12 mouse cellular contexts compared by ENCODE assay signal in the genomic region with DNA sequence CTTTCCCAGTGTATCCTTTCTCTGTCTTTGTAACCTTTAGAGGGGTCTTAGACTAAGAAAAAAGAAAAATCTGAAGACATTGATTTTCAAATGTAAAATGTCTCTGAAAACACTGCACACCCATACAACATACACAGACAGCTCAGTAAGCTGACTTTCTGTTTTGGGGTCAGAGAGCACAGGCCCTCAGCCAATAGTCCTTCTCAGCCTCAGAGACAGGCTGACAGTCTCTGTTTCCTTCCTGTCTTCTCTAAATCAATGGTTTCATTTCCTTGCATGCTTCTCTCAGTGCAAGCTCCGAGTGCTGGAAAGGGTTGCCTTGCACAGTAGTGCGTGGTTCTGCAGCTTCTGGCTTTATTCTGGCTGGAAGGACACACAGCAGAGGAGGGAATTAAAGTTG. TPM values are rescaled to one million over a fixed set of nuclear protein-coding genes. Genes with fewer than 3 reads are reported as not detected.
A peak's percentile ranks its signal among the peaks of the same experiment; 100 is the strongest.
DNase-seq lines count a peak whose midpoint lies in the region; ATAC-seq and TF ChIP-seq lines count a peak whose summit lies in the region.
"Had no signal": no experiment of that assay in that cellular context is flagged by ENCODE, and none has a peak within 500 bp of the region (broad histone marks: within the 10 kb centered on the region; RNA-seq: fewer than 3 reads in every experiment).

No protein-coding gene starts in this region.

- H3K4me2 ChIP-seq in lung, postnatal 0 days (replicated peaks; ENCODE audit: low read depth, low read length), result no peak overlapping the region
- H3K4me2 ChIP-seq: midbrain, embryonic 12.5 days had no signal

- TF ChIP-seq EP300 in lung, postnatal 0 days (IDR thresholded peaks at IDR 0.05), result no peak

- H3K4me3 ChIP-seq in gastrocnemius, adult 2 months, result no peak overlapping the region
- H3K4me3 ChIP-seq in lung, postnatal 0 days (ENCODE audit: low read depth, low read length), result no peak overlapping the region
- H3K4me3 ChIP-seq: limb, embryonic 10.5 days; midbrain, embryonic 12.5 days had no signal

- H3K36me3 ChIP-seq in lung, postnatal 0 days (ENCODE audit: insufficient read depth, low read length), result no peaks in the 10 kb centered on the region
- H3K36me3 ChIP-seq: limb, embryonic 10.5 days; midbrain, embryonic 12.5 days had no signal

- H3K27ac ChIP-seq in gastrocnemius, adult 2 months, result peak overlapping the region; percentile 0; the same call in 1 of the 2 replicates
- H3K27ac ChIP-seq in lung, postnatal 0 days (ENCODE audit: low read length), result no peak overlapping the region
- H3K27ac ChIP-seq: limb, embryonic 10.5 days; midbrain, embryonic 12.5 days had no signal

- no peak for DNase-seq in gastrocnemius, adult 2 months
- DNase-seq in gastrocnemius, postnatal 25 days, result no peak
- peak; percentile 12 for DNase-seq in lung, postnatal 0 days (ENCODE audit: low spot score)
- no peak for DNase-seq in lung, postnatal 10 days
- DNase-seq in T-cell, adult 2 months (ENCODE audit: low spot score), result peak; percentile 32
- no peak for DNase-seq in cerebellum, postnatal 4 days (ENCODE audit: low spot score in 2 of 2)
- DNase-seq in heart, postnatal 14 days, result no peak
- DNase-seq: embryo, embryonic 11 days; gastrocnemius, postnatal 36 days had no signal

- H3K9me3 ChIP-seq in lung, postnatal 0 days (ENCODE audit: low read length), result no peaks in the 10 kb centered on the region
- H3K9me3 ChIP-seq: limb, embryonic 10.5 days; midbrain, embryonic 12.5 days had no signal

- no peaks in the 10 kb centered on the region for H3K4me1 ChIP-seq in lung, postnatal 0 days (ENCODE audit: insufficient read depth, low read depth, low read length)
- H3K4me1 ChIP-seq: limb, embryonic 10.5 days; midbrain, embryonic 12.5 days had no signal

- no peaks in the 10 kb centered on the region for H3K27me3 ChIP-seq in lung, postnatal 0 days (replicated peaks; ENCODE audit: insufficient read depth, low read length)
- H3K27me3 ChIP-seq: midbrain, embryonic 12.5 days had no signal

- H3K9ac ChIP-seq in lung, postnatal 0 days (replicated peaks; ENCODE audit: low read depth), result no peak overlapping the region
- H3K9ac ChIP-seq: midbrain, embryonic 12.5 days had no signal

- peak; percentile 32 for ATAC-seq in lung, postnatal 0 days
- peak; percentile 76 for ATAC-seq in megakaryocyte, adult 5-6 weeks (ENCODE audit: poor library complexity, severe bottlenecking)

- 46% methylated on average over 2 of the region's 2 CpGs for WGBS in lung, postnatal 0 days

- no peak for TF ChIP-seq CTCF in gastrocnemius, adult 2 months (IDR thresholded peaks at IDR 0.05)
- TF ChIP-seq CTCF in lung, postnatal 0 days (IDR thresholded peaks at IDR 0.05), result no peak

- intact Hi-C loops in gastrocnemius, adult 2 months (cut with DNase I), result loop anchor here (5.0 kb wide), 1 partner anchor 128 kb away; no protein-coding TSS in a partner anchor
- intact Hi-C loops in heart, postnatal 14 days (cut with DNase I), result loop anchor here (2.0 to 10.0 kb wide), 2 partner anchors 369 to 461 kb away; a partner anchor contains a TSS

RNA-seq across cellular contexts. Expression of a gene that starts 21.3 kb away (rescaled TPM):
- 1 to 10 TPM; 2.6 to 2.7 TPM for total RNA-seq in gastrocnemius, adult 2 months (2021)
- total RNA-seq in gastrocnemius, postnatal 25 days (2021), result 1 to 10 TPM; 2.1 to 3.6 TPM
- 33.4 and 41.8 TPM in 2 replicates for polyA plus RNA-seq in lung, postnatal 0 days (2015; fragmentation: Nextera tagmentation; extraction: Ambion mirVana)
- total RNA-seq in megakaryocyte, adult 5-6 weeks (2015), result 179 and 198 TPM in 2 replicates
- 144 and 170 TPM in 2 replicates for total RNA-seq in megakaryocyte, adult 5-6 weeks (2017)
- total RNA-seq in heart, postnatal 14 days (2021), result 10 to 100 TPM in 1 of 2 experiments, 1 to 10 TPM in 1; 9.1 to 11.1 TPM

Comparison
In these comparisons a context has a peak if more than half of its experiments do, and no peak if none do; other contexts are left out.
1. DNase-seq: peak in lung, postnatal 0 days (single experiment) and T-cell, adult 2 months (single experiment); none in gastrocnemius, adult 2 months (single experiment), gastrocnemius, postnatal 25 days (single experiment), lung, postnatal 10 days (single experiment), cerebellum, postnatal 4 days (0 of 2) and heart, postnatal 14 days (0 of 2).
2. RNA of a gene that starts 21.3 kb away (total RNA-seq): 144 to 198 TPM in megakaryocyte, adult 5-6 weeks; 9.1 to 11.1 TPM in heart, postnatal 14 days, 2.1 to 3.6 TPM in gastrocnemius, postnatal 25 days and 2.6 to 2.7 TPM in gastrocnemius, adult 2 months; every median in the first group is over 10 times any median in the second.